Mouse (Mus musculus) MEL (cell line): ENCODE measurements around the gene Il34. TPM values are rescaled to one million over a fixed set of nuclear protein-coding genes. Genes with fewer than 3 reads are reported as not detected.

Experiments used
- DNase-seq: peaks from one replicate; pipeline ENCODE4 v3.0.0; 2011; ENCODE audit warnings: low read depth, low spot score
- H3K27ac ChIP-seq: 2 replicates; pipeline ENCODE4 v1.5.1; 2012; ENCODE audit warnings: low read depth, mild to moderate bottlenecking, control low read depth, low read length, moderate library complexity; ENCODE audit not compliant: control insufficient read depth
- H3K27me3 ChIP-seq, 2 experiments: fragments of 150-350 bp in 1 of 2; sonication (generic) in 1 of 2; 2 replicates each; pipeline ENCODE4 v1.6.1; 2012; ENCODE audit warnings: low read length in 2 of 2, mild to moderate bottlenecking in 2 of 2, improper control_type of control experiment in 1 of 2, moderate library complexity in 1 of 2; ENCODE audit not compliant: insufficient read depth in 2 of 2, control insufficient read depth in 1 of 2
- H3K36me3 ChIP-seq, 2 experiments: 2 replicates each; pipeline ENCODE4 v1.6.1; 2012 to 2014; ENCODE audit warnings: low read length in 2 of 2, improper control_type of control experiment in 1 of 2, inconsistent platforms in 1 of 2, mild to moderate bottlenecking in 1 of 2; ENCODE audit not compliant: insufficient read depth in 2 of 2, control insufficient read depth in 1 of 2
- H3K4me1 ChIP-seq, 2 experiments: fragments of 150-350 bp in 1 of 2; sonication (generic) in 1 of 2; 2 replicates each; pipeline ENCODE4 v1.6.1; 2012; ENCODE audit warnings: low read length in 2 of 2, improper control_type of control experiment in 1 of 2, mild to moderate bottlenecking in 1 of 2; ENCODE audit not compliant: insufficient read depth in 2 of 2, control insufficient read depth in 1 of 2
- H3K4me3 ChIP-seq, 2 experiments: fragments of 150-350 bp in 1 of 2; sonication (generic) in 1 of 2; 2 replicates each; pipeline ENCODE4 v1.5.1; 2012; ENCODE audit warnings: low read depth in 2 of 2, low read length in 2 of 2, mild to moderate bottlenecking in 2 of 2, moderate library complexity in 2 of 2, control low read depth in 1 of 2, improper control_type of control experiment in 1 of 2; ENCODE audit not compliant: control insufficient read depth in 1 of 2, insufficient read depth in 1 of 2
- H3K79me2 ChIP-seq: 2 replicates; pipeline ENCODE4 v1.6.1; 2012; ENCODE audit warnings: mild to moderate bottlenecking, low read length, moderate library complexity; ENCODE audit not compliant: control insufficient read depth, poor library complexity, insufficient read depth
- H3K9ac ChIP-seq: 2 replicates; pipeline ENCODE4 v1.6.1; 2012; ENCODE audit warnings: low read depth, mild to moderate bottlenecking, control low read depth, low read length, moderate library complexity; ENCODE audit not compliant: control insufficient read depth, poor library complexity, severe bottlenecking
- H3K9me3 ChIP-seq: fragments of 150-350 bp; sonication (generic); replicated peaks from 2 replicates; pipeline ENCODE4 v1.6.1; 2012; ENCODE audit warnings: mild to moderate bottlenecking, low read length, improper control_type of control experiment, moderate library complexity; ENCODE audit not compliant: insufficient read depth
- BHLHE40 ChIP-seq: IDR thresholded peaks from 2 replicates; pipeline ENCODE4 v1.6.1; 2012; ENCODE audit warnings: low read depth, mild to moderate bottlenecking, inconsistent platforms, low read length, improper control_type of control experiment, borderline replicate concordance
- CHD1 ChIP-seq: IDR thresholded peaks from 2 replicates; pipeline ENCODE4 v1.6.1; 2012; ENCODE audit warnings: low read depth, mild to moderate bottlenecking, inconsistent platforms, low read length, improper control_type of control experiment
- EP300 ChIP-seq, 2 experiments: IDR thresholded peaks; 2 replicates each; pipeline ENCODE4 v1.6.1; 2011; ENCODE audit warnings: improper control_type of control experiment in 2 of 2, low read length in 2 of 2, low read depth in 1 of 2, mild to moderate bottlenecking in 1 of 2
- GABPA ChIP-seq: IDR thresholded peaks from 2 replicates; pipeline ENCODE4 v1.6.1; 2012; ENCODE audit warnings: low read depth, mild to moderate bottlenecking, inconsistent platforms, low read length, improper control_type of control experiment, moderate library complexity
- HCFC1 ChIP-seq: IDR thresholded peaks from 2 replicates; pipeline ENCODE4 v1.6.1; 2012; ENCODE audit warnings: low read depth, mild to moderate bottlenecking, inconsistent platforms, low read length, improper control_type of control experiment, moderate library complexity
- KAT2A ChIP-seq: conservative IDR thresholded peaks from 2 replicates; pipeline ENCODE4 v1.6.1; 2012; ENCODE audit warnings: low read depth, low read length, improper control_type of control experiment, inconsistent platforms
- MAFK ChIP-seq: IDR thresholded peaks from 2 replicates; pipeline ENCODE4 v1.6.1; 2011; ENCODE audit warnings: low read depth, mild to moderate bottlenecking, low read length, improper control_type of control experiment, borderline replicate concordance
- MYC ChIP-seq: IDR thresholded peaks from 2 replicates; pipeline ENCODE4 v1.6.1; 2011; ENCODE audit warnings: low read depth, mild to moderate bottlenecking, low read length, improper control_type of control experiment, moderate library complexity
- POLR2A ChIP-seq, 2 experiments: IDR thresholded peaks; 2 replicates each; pipeline ENCODE4 v1.6.1; 2011 to 2012; ENCODE audit warnings: low read length in 2 of 2, mild to moderate bottlenecking in 2 of 2, control low read depth in 1 of 2, improper control_type of control experiment in 1 of 2, low read depth in 1 of 2, moderate library complexity in 1 of 2; ENCODE audit not compliant: control insufficient read depth in 1 of 2, insufficient read depth in 1 of 2, poor library complexity in 1 of 2
- POLR2AphosphoS2 ChIP-seq: IDR thresholded peaks from 2 replicates; pipeline ENCODE4 v1.6.1; 2011; ENCODE audit warnings: low read length, improper control_type of control experiment
- POLR2AphosphoS5 ChIP-seq: IDR thresholded peaks from 2 replicates; pipeline ENCODE4 v1.6.1; 2012; ENCODE audit warnings: low read depth, borderline replicate concordance, mild to moderate bottlenecking, inconsistent platforms, low read length, moderate library complexity, mixed read lengths
- RAD21 ChIP-seq: IDR thresholded peaks from 2 replicates; pipeline ENCODE4 v1.6.1; 2011; ENCODE audit warnings: mild to moderate bottlenecking, low read depth, low read length, improper control_type of control experiment
- SIN3A ChIP-seq: IDR thresholded peaks from 2 replicates; pipeline ENCODE4 v1.6.1; 2012; ENCODE audit warnings: low read length, improper control_type of control experiment, inconsistent platforms
- TAL1 ChIP-seq: IDR thresholded peaks from 2 replicates; pipeline ENCODE4 v1.6.1; 2012; ENCODE audit warnings: mild to moderate bottlenecking, inconsistent platforms, low read length, moderate library complexity, mixed read lengths
- TBP ChIP-seq: IDR thresholded peaks from 2 replicates; pipeline ENCODE4 v1.8.0; 2011; ENCODE audit warnings: low read depth, low read length, improper control_type of control experiment
- TCF12 ChIP-seq: IDR thresholded peaks from 2 replicates; pipeline ENCODE4 v1.6.1; 2014; ENCODE audit warnings: low read depth, mild to moderate bottlenecking, inconsistent platforms, low read length, improper control_type of control experiment, moderate library complexity
- USF1 ChIP-seq: IDR thresholded peaks from 2 replicates; pipeline ENCODE4 v1.6.1; 2014; ENCODE audit warnings: low read depth, mild to moderate bottlenecking, inconsistent platforms, low read length, improper control_type of control experiment, moderate library complexity
- USF2 ChIP-seq, 2 experiments: IDR thresholded peaks; 2 replicates each; pipeline ENCODE4 v1.6.1; 2011 to 2012; ENCODE audit warnings: improper control_type of control experiment in 2 of 2, low read length in 2 of 2, borderline replicate concordance in 1 of 2, inconsistent platforms in 1 of 2, low read depth in 1 of 2, mild to moderate bottlenecking in 1 of 2; ENCODE audit not compliant: insufficient read depth in 1 of 2
- ZC3H11A ChIP-seq: IDR thresholded peaks from 2 replicates; pipeline ENCODE4 v1.6.1; 2012; ENCODE audit warnings: low read depth, mild to moderate bottlenecking, inconsistent platforms, low read length, improper control_type of control experiment
- ZKSCAN1 ChIP-seq: IDR thresholded peaks from 2 replicates; pipeline ENCODE4 v1.6.1; 2012; ENCODE audit warnings: low read depth, mild to moderate bottlenecking, inconsistent platforms, low read length, improper control_type of control experiment, moderate library complexity
- polyA plus RNA-seq, 2 experiments: library from polyadenylated mRNA; stranded (reverse) in 1 of 2; unstranded in 1 of 2; fragments of >175 nt in 1 of 2; fragments of >200 nt in 1 of 2; gene quantifications; 2 replicates each; pipeline versions ENCODE4 v1.2.1 to v1.2.4; 2012; ENCODE audit warnings: low replicate concordance in 2 of 2, low read depth in 1 of 2; ENCODE audit not compliant: insufficient read length in 2 of 2, insufficient read depth in 1 of 2, missing spikeins in 1 of 2
- total RNA-seq: library from RNA; depleted of rRNA; stranded (reverse); fragments of 300-350 nt; gene quantifications from 2 replicates; pipeline ENCODE4 v1.2.3, GENCODE M21; 2012

The Il34 gene
- total and polyA plus RNA-seq, 3 experiments: 0.12 to 0.18 TPM; not detected in 1

DNA sequence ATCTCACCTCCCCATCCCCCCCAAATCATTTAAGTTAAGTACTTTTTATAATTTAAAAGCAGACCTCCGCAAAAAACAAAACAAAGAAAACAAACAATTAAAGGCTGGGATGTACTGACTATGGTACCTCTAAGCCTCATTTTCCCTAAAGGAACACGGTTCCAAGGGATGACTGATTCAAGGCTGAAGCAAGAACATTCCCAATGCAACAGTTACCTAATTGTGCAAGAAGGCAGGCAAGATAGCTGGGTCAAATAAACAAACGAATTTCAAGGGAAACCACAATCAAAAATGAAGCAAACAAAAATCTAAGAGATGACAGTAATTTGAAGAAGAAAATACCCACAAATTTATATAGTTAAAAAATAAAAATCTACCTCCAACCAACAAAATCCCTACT, 16.2 kb upstream of the Il34 start:
- Histone ChIP-seq H3K27me3 (no peaks in the 10 kb centered on the region), H3K79me2 (peaks cover 7% of the 10 kb centered on the region; the same call in 1 of the 2 replicates), H3K36me3 (peaks cover 14 to 76% of the 10 kb centered on the region in 2 experiments), H3K9ac (no peak overlapping the region), H3K27ac (no peak overlapping the region), H3K4me1 (no peaks in the 10 kb centered on the region; a peak in 1 of 4 replicates), H3K9me3 (no peaks in the 10 kb centered on the region), H3K4me3 (no peak overlapping the region)
- no peak for DNase-seq
- TF ChIP-seq MYC (no peak), HCFC1 (no peak), MAFK (no peak), TAL1 (no peak), POLR2AphosphoS2 (no peak), POLR2A (IDR thresholded peaks at IDR 0.05; ENCODE audit: control insufficient read depth in 1 of 2, insufficient read depth in 1 of 2, low read depth in 1 of 2, low read length in 2 of 2, poor library complexity in 1 of 2) (no peak), BHLHE40 (no peak), SIN3A (no peak), RAD21 (no peak), TCF12 (no peak), GABPA (no peak), ZKSCAN1 (no peak), KAT2A (no peak), USF2 (IDR thresholded peaks at IDR 0.05; ENCODE audit: borderline replicate concordance in 1 of 2, insufficient read depth in 1 of 2, low read depth in 1 of 2, low read length in 2 of 2) (no peak), POLR2AphosphoS5 (no peak), EP300 (IDR thresholded peaks at IDR 0.05; ENCODE audit: low read depth in 1 of 2, low read length in 2 of 2) (no peak), TBP (no peak), CHD1 (no peak), ZC3H11A (no peak)

DNA sequence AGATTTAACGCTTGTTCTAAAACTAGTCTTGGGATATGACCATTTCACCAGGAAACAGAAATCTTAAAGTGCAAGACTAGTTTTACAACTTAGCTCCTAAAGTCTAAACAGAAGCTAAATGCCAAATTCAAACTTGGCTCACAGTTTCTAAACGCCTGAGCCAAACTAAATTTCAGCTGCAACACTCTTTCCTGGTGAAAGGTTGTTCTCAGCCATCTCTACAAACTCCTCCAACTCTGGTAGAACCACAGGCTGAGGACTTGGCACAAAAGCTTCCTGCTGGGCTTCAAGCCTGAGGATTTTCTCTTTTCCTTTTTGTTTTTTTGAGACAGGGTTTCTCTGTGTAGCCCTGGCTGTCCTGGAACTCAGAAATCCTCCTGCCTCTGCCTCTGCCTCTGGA, 14.5 kb upstream of the Il34 start:
- Histone ChIP-seq H3K79me2 (peaks cover 1% of the 10 kb centered on the region; the same call in 1 of the 2 replicates), H3K9me3 (no peaks in the 10 kb centered on the region), H3K27me3 (no peaks in the 10 kb centered on the region), H3K4me1 (no peaks in the 10 kb centered on the region; a peak in 2 of 4 replicates), H3K36me3 (peaks cover 14 to 77% of the 10 kb centered on the region in 2 experiments), H3K9ac (no peak overlapping the region), H3K4me3 (no peak overlapping the region), H3K27ac (no peak overlapping the region)
- DNase-seq: no peak
- TF ChIP-seq USF1 (no peak), POLR2AphosphoS2 (0 out of 2 replicates have a peak, but pooled peaks have one; percentile 13)
